Mouse (Mus musculus): ENCODE measurements at regions not wholly inside any gene's neighbourhood (a gene's known extent, or its start where the extent isn't known, plus 50 kb on each side); places are given as distances from the start of the nearest gene placed in this dataset.
A peak's percentile ranks its signal among the peaks of the same experiment; 100 is the strongest.

GRCm38 (mm10) chr6:35458250-35458649, 81.4 kb downstream of the Mtpn start:
- Histone ChIP-seq H3K27me3 (replicated peaks; ENCODE audit: low read depth, poor library complexity, severe bottlenecking) (no peaks in the 10 kb centered on the region), H3K9me3 (peaks cover 4% of the 10 kb centered on the region; the same call in 1 of the 2 replicates)
- WGBS: 89% methylated on average over 2 of the region's 2 CpGs

GRCm38 (mm10) chr6:35445007-35445406, 94.7 kb downstream of the Mtpn start:
- Histone ChIP-seq H3K27ac (replicated peaks) (no peak overlapping the region), H3K4me3 (no peak overlapping the region), H3K27me3 (replicated peaks; ENCODE audit: low read depth, poor library complexity, severe bottlenecking) (no peaks in the 10 kb centered on the region), H3K36me3 (replicated peaks) (no peaks in the 10 kb centered on the region), H3K9me3 (no peaks in the 10 kb centered on the region), H3K4me1 (no peaks in the 10 kb centered on the region)
- no peak for DNase-seq (ENCODE audit: low spot score)
- WGBS: 98% methylated on average over 1 of the region's 1 CpGs

More at GRCm38 (mm10) chr6:35458250-35458649, 81.4 kb downstream of the Mtpn start:
- Histone ChIP-seq H3K4me1 (no peaks in the 10 kb centered on the region), H3K36me3 (replicated peaks) (no peaks in the 10 kb centered on the region), H3K4me3 (no peak overlapping the region), H3K27ac (replicated peaks) (no peak overlapping the region)
- no peak for DNase-seq (ENCODE audit: low spot score)

GRCm38 (mm10) chr6:35426301-35426700, 100.4 kb upstream of the Fam180a start:
- Histone ChIP-seq H3K4me1 (no peaks in the 10 kb centered on the region), H3K9me3 (no peaks in the 10 kb centered on the region), H3K36me3 (replicated peaks) (no peaks in the 10 kb centered on the region), H3K27ac (replicated peaks) (no peak overlapping the region), H3K4me3 (no peak overlapping the region), H3K27me3 (replicated peaks; ENCODE audit: low read depth, poor library complexity, severe bottlenecking) (no peaks in the 10 kb centered on the region)
- WGBS: 83% methylated on average over 3 of the region's 3 CpGs
- no peak for DNase-seq (ENCODE audit: low spot score)

DNA sequence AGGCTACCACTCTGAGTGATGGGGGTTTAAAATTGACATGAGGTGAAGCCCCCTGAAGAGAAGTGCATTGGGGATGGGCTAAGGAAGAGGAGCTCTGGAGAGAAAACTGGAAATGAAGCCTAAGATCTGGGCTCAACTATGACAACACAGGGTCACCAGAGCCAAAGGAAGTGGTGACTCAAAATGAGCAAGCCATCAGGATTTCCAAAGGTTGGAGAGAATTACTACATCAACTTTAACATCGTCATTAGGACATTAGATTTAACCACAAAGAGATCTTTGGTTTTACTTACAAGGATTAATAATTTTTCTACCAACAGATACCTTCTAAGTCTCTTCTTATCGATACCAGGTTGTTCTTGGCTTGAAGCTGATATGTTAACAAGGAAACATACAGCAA, 98.6 kb upstream of the Fam180a start:
- Histone ChIP-seq H3K27ac (replicated peaks) (no peak overlapping the region), H3K36me3 (replicated peaks) (no peaks in the 10 kb centered on the region), H3K4me1 (no peaks in the 10 kb centered on the region), H3K27me3 (replicated peaks; ENCODE audit: low read depth, poor library complexity, severe bottlenecking) (no peaks in the 10 kb centered on the region), H3K9me3 (peaks cover 6% of the 10 kb centered on the region; the same call in 1 of the 2 replicates), H3K4me3 (no peak overlapping the region)
- DNase-seq (ENCODE audit: low spot score): no peak
- 81% methylated on average over 2 of the region's 2 CpGs for WGBS

- H3K27me3 ChIP-seq (replicated peaks; ENCODE audit: low read depth, poor library complexity, severe bottlenecking): no peaks in the 10 kb centered on the region
- no peaks in the 10 kb centered on the region for H3K4me1 ChIP-seq
- no peak overlapping the region for H3K4me3 ChIP-seq
- no peaks in the 10 kb centered on the region for H3K36me3 ChIP-seq (replicated peaks)
- peaks cover 6% of the 10 kb centered on the region; the same call in 1 of the 2 replicates for H3K9me3 ChIP-seq
- DNase-seq (ENCODE audit: low spot score): no peak
- H3K27ac ChIP-seq (replicated peaks): no peak overlapping the region
- WGBS: 88% methylated on average over 7 of the region's 7 CpGs
Measured at GRCm38 (mm10) chr6:35420924-35421323, 95.0 kb upstream of the Fam180a start.

GRCm38 (mm10) chr6:35405044-35405443, 79.1 kb upstream of the Fam180a start:
- no peaks in the 10 kb centered on the region for H3K9me3 ChIP-seq
- H3K4me1 ChIP-seq: peaks cover 17% of the 10 kb centered on the region
- no peaks in the 10 kb centered on the region for H3K36me3 ChIP-seq (replicated peaks)
- DNase-seq (ENCODE audit: low spot score): no peak
- H3K4me3 ChIP-seq: no peak overlapping the region
- no peaks in the 10 kb centered on the region for H3K27me3 ChIP-seq (replicated peaks; ENCODE audit: low read depth, poor library complexity, severe bottlenecking)
- H3K27ac ChIP-seq (replicated peaks): no peak overlapping the region
- 67% methylated on average over 9 of the region's 9 CpGs for WGBS

DNA sequence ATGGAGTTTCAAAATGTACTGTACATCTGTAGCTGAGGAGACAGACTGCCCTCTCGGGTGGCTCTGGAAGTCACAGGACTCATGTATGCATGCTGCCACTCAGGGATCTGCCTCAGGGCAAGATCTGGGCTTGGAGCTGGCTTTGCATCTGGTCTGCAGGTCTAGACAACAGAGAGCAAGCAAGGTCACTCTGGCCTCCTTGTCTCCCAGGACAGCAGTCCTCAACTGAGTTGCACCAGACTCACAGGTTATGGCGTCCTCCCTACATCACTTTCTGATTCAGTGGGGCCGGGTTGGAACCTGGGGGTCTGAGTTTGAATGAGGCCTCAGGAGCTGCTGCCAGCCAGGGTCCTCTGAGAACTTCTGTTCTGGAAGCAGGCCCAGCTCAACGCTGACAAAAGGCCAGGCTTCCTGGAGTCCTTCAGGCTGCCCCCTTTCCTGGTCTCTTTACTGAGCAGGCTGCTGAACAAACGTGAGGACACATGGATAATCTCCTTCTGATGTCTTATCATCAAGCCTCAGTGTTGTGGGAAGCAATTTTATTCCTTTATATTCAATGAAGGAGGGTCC, 77.5 kb upstream of the Fam180a start:
- WGBS: 82% methylated on average over 5 of the region's 5 CpGs

DNA sequence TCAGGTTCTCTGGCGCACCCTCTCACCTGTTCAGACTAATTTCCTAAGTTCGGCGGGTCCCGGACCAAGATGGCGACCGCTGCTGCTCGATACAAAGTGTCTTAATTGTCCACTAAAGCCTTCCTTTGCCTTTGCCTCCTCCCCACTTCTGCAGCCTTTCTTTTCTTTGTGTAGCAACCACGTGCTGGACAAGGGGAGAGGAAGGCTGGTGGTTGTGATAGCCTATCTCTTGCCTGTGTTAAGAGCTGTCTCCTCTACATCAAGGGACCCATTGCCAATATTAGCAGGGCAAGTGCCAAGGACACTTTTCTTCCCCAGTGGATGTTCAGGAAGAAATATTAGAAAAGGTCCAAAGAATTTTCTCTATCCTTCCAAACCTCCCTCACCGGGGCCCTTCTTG, 69.8 kb upstream of the Fam180a start:
- DNase-seq (ENCODE audit: low spot score): no peak
- no peak overlapping the region for H3K4me3 ChIP-seq

More for the DNA sequence above, 77.5 kb upstream of the Fam180a start:
- no peak overlapping the region; the same call in 1 of the 2 replicates for H3K27ac ChIP-seq (replicated peaks)
- H3K36me3 ChIP-seq (replicated peaks): no peaks in the 10 kb centered on the region
- H3K4me1 ChIP-seq: peaks cover 17% of the 10 kb centered on the region
- no peak overlapping the region for H3K4me3 ChIP-seq
- H3K9me3 ChIP-seq: no peaks in the 10 kb centered on the region
- no peak for DNase-seq (ENCODE audit: low spot score)
- no peaks in the 10 kb centered on the region for H3K27me3 ChIP-seq (replicated peaks; ENCODE audit: low read depth, poor library complexity, severe bottlenecking)

DNA sequence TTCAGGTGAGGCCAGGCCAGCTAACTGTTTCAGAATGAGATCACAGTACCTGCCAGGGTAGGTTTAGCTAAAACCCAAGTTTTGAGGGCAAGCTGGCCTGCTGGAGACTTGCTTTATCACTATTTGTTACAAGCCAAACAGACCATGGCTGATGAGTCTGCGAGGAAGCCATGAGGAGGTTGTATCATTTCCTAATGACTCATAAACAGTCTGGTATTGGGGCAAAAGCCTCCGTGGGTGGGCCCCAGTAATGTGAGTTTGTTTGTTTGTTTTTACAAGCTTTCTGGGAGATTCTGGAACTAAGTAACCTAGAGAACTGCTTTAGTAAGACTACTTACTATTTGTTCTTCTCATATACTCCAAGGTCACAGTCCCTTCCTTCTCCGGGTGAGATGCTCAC, 62.9 kb upstream of the Fam180a start:
- no peaks in the 10 kb centered on the region for H3K4me1 ChIP-seq
- H3K36me3 ChIP-seq (replicated peaks): no peaks in the 10 kb centered on the region
- 67% methylated on average over 3 of the region's 3 CpGs for WGBS
- H3K4me3 ChIP-seq: no peak overlapping the region
- no peaks in the 10 kb centered on the region for H3K9me3 ChIP-seq
- DNase-seq (ENCODE audit: low spot score): no peak
- H3K27me3 ChIP-seq (replicated peaks; ENCODE audit: low read depth, poor library complexity, severe bottlenecking): no peaks in the 10 kb centered on the region
- no peak overlapping the region for H3K27ac ChIP-seq (replicated peaks)

More for the DNA sequence above, 69.8 kb upstream of the Fam180a start:
- WGBS: 94% methylated on average over 9 of the region's 9 CpGs
- no peaks in the 10 kb centered on the region for H3K4me1 ChIP-seq
- H3K27ac ChIP-seq (replicated peaks): no peak overlapping the region
- no peaks in the 10 kb centered on the region for H3K27me3 ChIP-seq (replicated peaks; ENCODE audit: low read depth, poor library complexity, severe bottlenecking)
- H3K9me3 ChIP-seq: no peaks in the 10 kb centered on the region
- no peaks in the 10 kb centered on the region for H3K36me3 ChIP-seq (replicated peaks)

DNA sequence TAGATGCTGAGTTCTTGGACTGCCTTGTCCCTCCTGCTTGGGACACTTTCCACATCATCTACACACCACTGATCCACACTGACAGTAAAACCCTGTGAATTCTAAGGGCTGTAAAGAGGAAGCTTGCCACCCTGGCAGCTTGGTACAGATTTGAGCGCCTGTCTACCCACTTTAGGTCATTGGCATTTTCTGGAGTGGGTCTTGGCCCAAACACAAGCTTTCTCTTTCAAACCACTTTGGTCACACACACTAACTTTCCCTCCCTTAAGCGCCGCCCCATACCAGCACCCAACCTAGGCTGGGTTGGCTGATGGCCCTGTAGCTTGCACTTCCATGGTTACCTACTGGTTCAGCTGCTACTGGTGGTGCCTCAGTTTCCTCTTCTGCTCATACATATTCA, 55.6 kb upstream of the Fam180a start:
- H3K9me3 ChIP-seq: no peaks in the 10 kb centered on the region
- 85% methylated on average over 3 of the region's 3 CpGs for WGBS
- H3K27me3 ChIP-seq (replicated peaks; ENCODE audit: low read depth, poor library complexity, severe bottlenecking): no peaks in the 10 kb centered on the region
- no peak for DNase-seq (ENCODE audit: low spot score)
- H3K4me3 ChIP-seq: no peak overlapping the region
- no peaks in the 10 kb centered on the region for H3K36me3 ChIP-seq (replicated peaks)
- no peak overlapping the region for H3K27ac ChIP-seq (replicated peaks)
- H3K4me1 ChIP-seq: peaks cover 7% of the 10 kb centered on the region

DNA sequence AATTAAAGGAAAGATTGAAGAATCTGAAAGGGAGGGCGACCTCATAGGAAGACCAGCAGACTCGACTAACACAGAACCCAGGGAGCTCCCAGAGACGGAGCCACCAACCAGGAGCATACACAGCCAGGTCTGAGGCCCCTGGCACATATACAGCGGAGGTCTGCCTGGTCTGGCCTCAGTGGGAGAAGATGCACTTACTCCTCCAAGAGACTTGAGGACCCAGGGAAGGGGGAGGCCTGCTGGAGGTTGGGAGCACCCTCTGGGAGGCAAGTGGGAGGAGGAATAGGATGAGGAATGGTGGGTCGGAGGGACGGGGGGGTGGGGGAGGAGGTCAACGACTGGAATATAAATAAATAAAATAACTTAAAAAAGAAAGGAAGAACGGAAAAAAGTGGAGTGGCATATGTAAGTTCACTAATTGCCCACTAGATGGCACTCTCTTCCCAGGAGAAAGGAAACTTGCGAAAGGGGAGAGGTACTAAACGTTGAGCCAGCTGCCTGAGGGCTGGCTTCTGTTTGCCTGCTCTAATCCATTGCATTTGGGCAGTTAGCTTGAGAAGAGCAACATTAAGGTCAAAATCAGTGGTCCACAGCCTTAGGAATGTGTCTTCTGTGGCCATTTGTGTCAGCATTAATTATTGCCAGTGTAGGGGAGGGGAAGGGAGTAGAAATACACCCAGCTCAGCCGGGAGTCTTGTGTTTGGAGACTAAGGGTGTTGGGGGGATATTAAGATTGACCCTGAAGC, 55.0 kb upstream of the Fam180a start:
- H3K27ac ChIP-seq (replicated peaks): 0 out of 2 replicates have a peak overlapping the region, but pooled peaks have one; percentile 48
- WGBS: 23% methylated on average over 11 of the region's 11 CpGs
- peak; percentile 59 for DNase-seq (ENCODE audit: low spot score)

DNA sequence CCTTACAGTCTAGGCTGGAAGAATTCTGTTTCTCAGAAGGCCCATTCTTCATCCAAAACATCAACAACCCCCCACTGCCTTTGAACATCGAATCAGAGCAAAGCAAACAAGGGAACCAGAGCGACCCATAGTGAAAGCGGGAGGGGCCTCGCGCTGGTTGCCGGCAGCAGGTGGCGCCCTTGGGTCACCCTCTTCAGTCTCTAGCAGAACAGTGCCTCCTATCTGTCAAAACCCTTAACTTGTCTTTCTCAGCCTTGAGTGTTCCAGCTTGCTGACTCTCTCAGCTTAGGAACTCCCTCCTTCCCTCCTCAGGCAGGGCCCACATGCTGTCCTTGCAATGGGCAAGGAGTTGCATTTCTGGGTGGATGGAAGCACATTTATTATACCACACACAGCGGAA, 53.9 kb upstream of the Fam180a start:
- no peaks in the 10 kb centered on the region for H3K9me3 ChIP-seq
- peak overlapping the region; percentile 35; the same call in 1 of the 2 replicates for H3K4me3 ChIP-seq
- H3K27ac ChIP-seq (replicated peaks): peak overlapping the region; percentile 51; the same call in 1 of the 2 replicates
- WGBS: 9% methylated on average over 8 of the region's 8 CpGs
- H3K4me1 ChIP-seq: peaks cover 7% of the 10 kb centered on the region
- H3K36me3 ChIP-seq (replicated peaks): no peaks in the 10 kb centered on the region
- DNase-seq (ENCODE audit: low spot score): peak; percentile 85
- no peaks in the 10 kb centered on the region for H3K27me3 ChIP-seq (replicated peaks; ENCODE audit: low read depth, poor library complexity, severe bottlenecking)

More for the DNA sequence above, 55.0 kb upstream of the Fam180a start:
- Histone ChIP-seq H3K4me3 (peak overlapping the region; percentile 46), H3K4me1 (peaks cover 7% of the 10 kb centered on the region), H3K9me3 (no peaks in the 10 kb centered on the region), H3K36me3 (replicated peaks) (no peaks in the 10 kb centered on the region), H3K27me3 (replicated peaks; ENCODE audit: low read depth, poor library complexity, severe bottlenecking) (no peaks in the 10 kb centered on the region)

DNA sequence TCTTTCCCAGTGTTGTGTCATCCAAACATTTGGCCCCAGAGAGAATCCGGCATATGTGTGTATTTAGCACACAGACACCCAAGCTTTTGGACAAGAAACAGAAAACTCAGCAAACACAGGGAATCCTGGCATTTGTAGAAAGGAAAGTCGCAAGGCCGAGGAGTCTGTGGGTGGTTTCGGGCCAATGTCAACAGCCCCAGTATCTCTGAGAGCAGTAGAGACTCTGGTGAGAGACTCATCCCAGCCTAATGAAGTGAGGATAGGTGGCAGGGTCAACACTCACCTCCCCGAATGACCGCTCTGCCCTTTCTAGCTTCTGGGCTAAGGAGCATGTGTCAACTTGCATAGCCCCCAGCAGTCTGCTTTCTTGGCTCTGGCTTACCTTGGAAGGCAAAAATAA, 52.9 kb upstream of the Fam180a start:
- 88% methylated on average over 6 of the region's 6 CpGs for WGBS
- no peak for DNase-seq (ENCODE audit: low spot score)
- Histone ChIP-seq H3K27me3 (replicated peaks; ENCODE audit: low read depth, poor library complexity, severe bottlenecking) (no peaks in the 10 kb centered on the region), H3K4me1 (peaks cover 7% of the 10 kb centered on the region), H3K9me3 (no peaks in the 10 kb centered on the region), H3K27ac (replicated peaks) (no peak overlapping the region), H3K4me3 (no peak overlapping the region), H3K36me3 (replicated peaks) (no peaks in the 10 kb centered on the region)

All from embryonic facial prominence, embryonic 10.5 days (tissue).